Mouse (Mus musculus): ENCODE results near the gene Slc35e3.
A peak's percentile ranks its signal among the peaks of the same experiment; 100 is the strongest.

The Slc35e3 gene

GRCm38 (mm10) chr10:117746297-117746883 is at the start of gene Slc35e3:
TSS of gene Slc35e3 (minus strand) at chr10:117746365.
- peak; percentile 98 for DNase-seq (ENCODE audit: low spot score)

GRCm38 (mm10) chr10:117795206-117795605 is 49.0 kb upstream of the Slc35e3 start:
- DNase-seq (ENCODE audit: low spot score): peak; percentile 53

DNA sequence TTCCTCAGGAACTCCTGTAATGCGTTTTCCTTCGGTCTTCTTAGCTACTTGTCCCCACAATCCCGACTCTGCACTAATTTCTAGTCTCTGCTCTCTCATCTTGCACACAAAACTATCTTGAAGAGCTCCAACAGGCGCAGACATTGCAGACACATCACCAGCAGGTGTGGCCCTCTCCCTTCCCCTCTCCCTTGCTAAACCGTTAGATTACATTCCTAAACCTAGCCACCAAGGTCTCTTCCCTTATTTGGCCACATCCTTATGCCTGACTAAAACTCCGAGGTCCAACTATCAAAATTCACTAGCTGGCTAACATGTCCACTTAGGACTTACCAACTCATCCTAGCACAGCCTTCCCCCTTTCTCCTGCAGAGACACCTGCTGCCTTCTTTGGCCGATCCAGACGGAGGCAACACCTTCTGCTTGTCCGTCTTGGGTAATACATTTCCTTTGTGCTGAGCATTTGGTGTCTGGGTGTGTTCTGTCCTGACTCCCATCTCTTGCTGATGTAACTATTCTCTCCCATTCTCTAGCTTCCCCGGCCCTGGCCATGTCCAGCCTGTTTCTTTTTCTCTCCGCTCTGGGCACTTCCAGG is 47.4 kb upstream of the Slc35e3 start:
- DNase-seq (ENCODE audit: low spot score): peak; percentile 30

DNA sequence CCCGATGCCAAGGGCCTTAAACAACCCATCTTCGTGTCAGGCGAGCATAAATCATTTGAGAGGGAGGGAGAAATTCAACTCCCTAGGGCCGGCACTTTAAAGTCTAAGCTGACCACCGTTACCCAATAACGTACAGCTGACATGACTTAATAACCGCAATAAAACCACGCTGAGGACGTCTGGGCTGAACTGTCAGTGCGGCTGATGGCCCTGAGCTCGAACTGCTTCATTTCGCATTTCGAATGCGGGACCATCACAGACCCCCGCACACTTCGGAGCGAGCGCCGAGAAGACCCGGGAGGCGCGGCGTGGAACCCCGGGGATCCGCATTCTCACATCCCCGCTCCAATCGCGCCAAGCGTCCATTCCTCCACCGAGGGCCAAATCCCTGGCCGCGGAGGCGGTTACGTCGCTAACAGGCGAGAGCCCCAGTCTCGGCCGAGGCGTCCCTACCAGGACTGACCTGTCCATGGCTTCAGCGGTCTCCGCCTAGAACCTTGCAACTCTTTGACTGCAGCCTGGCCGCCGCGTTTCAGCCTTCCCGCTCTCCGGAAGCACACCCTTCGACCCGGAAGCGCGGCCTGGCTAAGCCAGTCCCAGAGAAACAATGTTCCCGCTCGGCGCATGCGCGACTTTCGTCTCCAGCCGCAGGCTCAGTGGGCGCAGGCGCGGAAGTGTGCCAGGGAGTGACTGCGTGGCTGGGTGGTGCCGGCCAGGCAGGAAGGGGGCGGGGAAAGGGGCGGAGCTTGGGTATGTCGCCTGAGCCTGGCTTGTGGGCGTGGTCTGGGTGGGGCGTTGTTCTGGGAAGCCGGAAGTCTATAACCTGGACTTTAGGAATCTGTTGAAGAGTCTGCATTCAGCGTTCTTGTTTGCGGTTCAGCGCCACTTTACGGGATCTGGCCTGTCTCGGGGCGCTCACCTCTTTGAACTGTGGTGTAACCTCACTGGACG is 46.3 kb upstream of the Slc35e3 start, which contains the start of gene Nup107:
Gene Nup107, minus strand, starts transcription at position 565 of the 951 bp plus-strand sequence.
- DNase-seq (ENCODE audit: low spot score): peak; percentile 100

GRCm38 (mm10) chr10:117791171-117791470 is 45.0 kb upstream of the Slc35e3 start:
- DNase-seq (ENCODE audit: low spot score): no peak

GRCm38 (mm10) chr10:117790421-117791170 is 44.4 kb upstream of the Slc35e3 start:
- no peak for DNase-seq (ENCODE audit: low spot score)

- no peak for DNase-seq (ENCODE audit: low spot score)
These were observed 43.8 kb upstream of the Slc35e3 start for GRCm38 (mm10) chr10:117790011-117790410.

GRCm38 (mm10) chr10:117784646-117785045 is 38.5 kb upstream of the Slc35e3 start:
- DNase-seq (ENCODE audit: low spot score): no peak

DNA sequence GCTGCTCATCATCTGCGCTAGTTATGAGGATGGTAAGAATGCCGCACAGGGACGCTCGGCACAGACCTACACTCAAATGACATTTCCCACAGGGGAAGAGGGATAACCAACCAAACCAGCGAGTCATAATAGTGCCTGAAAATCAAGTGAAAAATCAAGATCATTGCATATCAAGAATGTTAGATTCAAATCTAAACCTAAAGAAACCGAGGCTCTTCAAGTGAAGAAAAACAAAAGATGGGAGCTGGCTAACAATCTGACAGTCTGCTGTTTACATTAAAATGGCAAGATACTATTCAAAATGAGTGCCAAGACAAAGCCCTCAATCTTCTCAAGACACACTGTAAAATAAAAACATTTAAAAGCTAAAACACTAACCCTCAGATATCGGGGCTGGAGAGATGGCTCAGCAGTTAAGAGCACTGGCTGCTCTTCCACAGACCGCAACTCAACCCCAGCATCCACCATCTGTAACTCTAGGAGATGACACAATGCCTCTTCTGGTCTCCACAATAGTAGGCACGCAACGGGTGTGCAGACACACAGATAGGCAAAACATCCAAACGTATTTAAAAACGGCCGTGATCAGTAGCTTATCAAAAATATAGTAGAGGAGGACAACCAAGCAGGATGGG is 37.7 kb upstream of the Slc35e3 start:
- DNase-seq (ENCODE audit: low spot score): no peak

DNA sequence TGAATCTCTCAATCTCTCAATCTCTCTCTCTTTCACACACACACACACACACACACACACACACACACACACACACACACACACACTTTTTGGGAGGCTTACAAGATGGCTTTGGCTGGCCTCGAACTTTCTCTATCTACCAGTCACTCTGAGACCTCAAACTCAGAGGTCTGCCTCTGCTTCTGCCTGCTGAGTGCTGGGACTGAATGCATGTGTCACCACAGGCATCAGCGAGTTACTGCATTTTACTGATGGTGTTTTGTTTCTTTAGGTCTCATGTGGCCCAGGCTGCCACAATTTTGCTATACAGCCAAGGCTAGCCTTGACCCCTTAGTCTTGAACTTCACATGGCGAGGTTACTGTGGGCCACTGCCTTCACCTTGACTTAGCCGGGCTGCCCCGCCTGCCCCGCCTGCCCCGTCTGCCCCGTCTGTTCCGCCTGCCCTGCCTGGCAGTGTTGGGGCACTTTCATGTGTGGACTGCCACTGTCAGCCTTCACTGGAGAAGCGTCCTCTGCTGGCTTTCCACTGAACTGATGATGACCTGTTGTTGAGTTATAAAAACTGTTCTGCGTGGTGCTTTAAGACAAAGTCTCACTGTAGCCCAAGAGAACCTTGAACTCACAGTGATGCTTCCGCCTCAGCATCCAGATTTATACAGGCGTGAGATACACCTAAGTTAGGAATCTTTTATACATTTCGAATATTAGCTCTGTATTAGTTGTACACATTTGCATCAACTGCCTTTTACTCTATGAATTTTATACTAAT is 36.5 kb upstream of the Slc35e3 start:
- DNase-seq (ENCODE audit: low spot score): no peak

DNA sequence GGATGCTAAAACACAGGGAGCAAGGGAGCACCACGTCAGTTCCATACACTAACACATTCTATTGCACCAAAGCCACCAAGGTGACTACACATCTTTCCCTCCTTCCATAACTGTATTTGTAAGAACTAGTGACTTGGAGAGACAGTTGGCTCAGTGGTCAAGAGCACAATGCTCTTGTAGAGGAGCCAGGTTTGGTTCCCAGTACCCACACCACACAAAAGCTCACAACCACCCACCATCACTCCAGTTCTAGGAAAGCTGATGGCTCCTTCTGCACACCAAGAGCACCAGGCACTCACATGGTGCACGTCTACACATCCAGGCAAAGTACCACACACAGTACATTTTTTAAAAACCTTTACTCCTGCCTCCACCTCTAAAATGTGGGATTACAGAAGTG is 35.9 kb upstream of the Slc35e3 start:
- DNase-seq (ENCODE audit: low spot score): no peak

DNA sequence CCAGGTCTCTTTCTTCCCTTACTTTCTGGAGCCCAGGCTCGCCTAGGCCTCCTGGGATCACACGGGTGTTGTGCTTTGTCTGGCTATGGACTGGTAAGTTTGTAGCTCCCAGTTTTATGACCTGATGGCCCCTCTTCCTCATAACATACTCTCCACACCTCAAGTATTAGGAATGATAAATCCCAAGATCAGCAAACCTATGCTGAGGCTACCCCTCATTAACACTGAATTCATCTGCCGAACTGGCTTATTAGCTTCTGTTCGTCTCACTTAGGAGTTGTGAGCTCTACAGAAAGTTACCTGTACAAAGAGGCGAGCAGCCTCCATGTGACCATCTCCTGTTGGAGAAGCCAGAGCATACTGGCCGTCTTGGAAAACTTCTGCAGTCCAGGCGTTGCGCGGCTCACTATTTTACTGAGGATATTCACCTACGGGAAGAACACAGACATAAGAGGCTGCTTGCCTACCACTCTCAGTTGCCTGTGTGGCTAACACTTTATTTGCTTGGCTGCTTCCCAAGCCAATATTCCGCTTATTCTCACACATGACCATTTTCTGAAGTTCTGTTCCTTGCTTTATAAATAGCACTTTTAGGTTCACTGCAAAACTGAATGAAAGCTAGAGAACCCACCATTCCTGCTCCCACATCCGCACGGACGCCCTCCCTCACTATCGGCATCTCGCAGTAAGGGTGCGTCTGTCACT is 35.0 kb upstream of the Slc35e3 start:
- DNase-seq (ENCODE audit: low spot score): no peak

DNA sequence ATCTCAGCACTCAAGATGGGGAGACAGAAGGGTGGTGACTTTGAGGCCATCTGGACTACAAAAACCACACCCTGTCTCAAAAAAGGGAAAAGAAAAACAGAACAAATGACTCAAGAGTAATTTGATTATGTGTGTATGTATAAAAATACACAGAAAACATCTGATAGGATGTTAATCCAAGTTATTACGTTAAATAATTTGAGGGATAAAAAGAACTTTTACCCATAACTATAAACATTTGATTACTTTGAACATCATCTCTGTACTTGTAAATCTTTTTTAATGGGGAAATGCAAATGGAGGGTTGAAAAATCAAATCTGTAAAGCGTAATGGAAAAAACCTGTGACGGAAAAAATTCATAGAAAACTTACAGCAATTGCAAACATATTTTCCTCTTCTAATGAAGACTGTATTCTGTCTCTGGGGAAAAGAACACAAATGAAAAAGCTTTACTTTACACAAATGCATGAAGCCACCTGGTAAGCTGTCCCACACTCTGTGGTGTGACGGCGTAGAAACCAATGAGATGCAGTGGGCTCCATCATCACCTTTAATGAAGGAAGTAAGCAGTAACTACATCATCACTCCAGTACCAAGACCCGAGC is 34.2 kb upstream of the Slc35e3 start:
- no peak for DNase-seq (ENCODE audit: low spot score)

DNA sequence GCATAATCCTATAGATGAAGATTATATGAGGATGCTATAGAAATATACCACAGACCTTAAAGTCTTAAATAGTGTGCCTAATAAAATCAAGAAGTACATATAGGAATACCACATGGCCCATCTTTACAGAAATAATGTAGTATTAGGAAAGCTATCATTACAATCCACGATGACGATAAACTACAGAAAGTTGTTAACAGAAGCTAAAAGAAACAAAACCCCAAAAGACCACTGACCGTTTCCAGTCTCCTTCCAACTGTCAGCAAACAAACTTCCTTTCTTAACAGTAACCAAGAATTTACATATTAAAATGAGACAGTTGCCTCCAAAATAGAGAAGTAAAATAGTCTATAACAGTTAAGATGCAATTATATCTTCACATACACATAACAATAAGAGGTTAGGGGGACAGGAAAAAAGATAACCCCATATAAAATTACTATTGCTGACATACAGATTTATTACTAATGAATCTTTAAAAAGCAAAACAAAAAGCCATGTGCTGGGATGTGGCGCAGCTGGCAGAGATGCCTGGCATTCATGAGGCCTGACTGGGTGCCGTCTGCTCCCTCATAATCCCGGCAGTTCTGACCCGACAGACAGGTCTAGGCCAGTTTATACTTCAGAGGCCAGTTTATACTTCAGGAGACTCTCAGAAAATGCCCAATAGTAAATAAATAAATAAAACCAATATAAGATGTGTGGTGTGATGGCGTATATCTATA is 33.6 kb upstream of the Slc35e3 start:
- no peak for DNase-seq (ENCODE audit: low spot score)

DNA sequence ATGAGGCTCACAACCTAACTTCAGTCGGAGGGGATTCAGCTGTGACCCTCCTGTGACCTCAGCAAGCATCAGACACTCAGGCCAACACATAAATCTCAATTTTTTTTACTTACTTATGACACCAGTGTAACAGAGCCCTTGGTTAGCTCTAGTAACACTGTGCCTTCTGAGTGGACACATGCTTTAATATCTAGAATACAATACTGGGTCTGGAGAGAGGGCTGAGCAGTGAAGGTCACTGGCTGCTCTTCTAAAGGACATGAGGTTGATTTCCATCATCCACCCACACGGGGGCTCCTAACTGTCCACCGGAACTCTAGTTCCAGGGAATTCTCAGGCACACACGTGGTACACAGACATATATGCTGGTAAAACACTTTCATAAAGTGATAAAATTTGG is 32.8 kb upstream of the Slc35e3 start:
- no peak for DNase-seq (ENCODE audit: low spot score)

DNA sequence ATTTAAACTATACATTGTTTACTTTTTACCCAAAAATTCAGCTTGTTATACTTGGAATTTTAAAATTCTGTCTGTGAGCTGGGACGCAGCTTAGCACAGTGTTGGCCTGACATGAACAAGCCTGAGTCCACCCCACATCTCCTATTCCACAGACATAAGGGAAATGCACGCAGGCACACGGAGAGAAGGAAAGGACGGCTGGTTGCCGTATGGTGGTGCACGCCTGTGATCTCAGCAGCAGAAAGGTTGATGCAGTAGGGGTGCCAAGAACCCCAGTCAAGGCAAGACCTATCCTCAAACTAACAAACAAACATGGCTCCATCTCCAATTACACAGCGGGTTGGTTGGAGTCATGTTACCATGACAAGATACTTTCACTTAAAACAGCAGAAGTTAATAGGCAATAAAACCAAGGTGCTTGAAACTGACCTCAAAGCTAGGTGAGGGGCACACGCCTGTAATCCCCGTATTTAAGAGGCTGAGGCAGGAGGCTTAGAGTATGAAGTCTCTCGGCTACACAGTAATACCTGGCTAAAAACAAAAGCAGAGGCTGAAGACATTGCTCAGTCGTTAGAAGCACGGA is 32.3 kb upstream of the Slc35e3 start:
- no peak for DNase-seq (ENCODE audit: low spot score)

DNA sequence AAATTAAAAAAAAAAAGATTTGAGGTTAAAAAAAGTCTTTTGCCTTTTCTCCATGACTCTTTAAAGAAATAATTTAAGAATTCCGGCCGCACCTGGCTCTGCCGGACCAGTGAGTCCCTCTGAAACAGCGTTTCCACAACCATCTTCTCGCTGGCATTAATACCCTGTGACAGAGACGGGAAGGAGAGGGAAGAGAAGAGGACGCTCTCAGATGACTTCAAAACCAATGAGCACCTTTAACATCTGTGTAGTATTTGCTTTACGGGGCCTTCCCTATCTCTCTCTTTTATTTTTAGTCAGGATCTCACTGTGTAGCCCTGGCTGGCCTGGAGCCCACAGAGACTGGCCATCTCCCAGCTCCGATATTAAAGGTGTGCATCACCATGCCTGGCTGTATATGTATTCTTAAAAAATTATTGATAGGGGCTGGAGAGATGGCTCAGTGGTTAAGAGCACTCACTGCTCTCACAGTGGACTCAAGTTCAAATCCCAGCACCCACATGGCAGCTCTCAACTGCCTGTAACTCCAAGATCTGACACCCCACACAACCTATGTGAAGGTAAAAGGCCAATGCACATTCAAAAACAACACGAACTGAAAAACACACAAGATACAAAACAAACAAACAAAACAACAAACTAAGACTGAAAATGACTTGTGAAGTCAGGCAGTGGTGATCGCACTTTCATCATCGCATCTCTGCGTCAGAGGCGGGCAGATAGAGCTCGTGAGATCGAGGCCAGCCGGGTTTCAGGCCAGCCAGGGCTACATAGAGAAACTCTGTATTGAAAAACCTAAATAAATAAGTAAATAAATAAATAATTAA is 31.5 kb upstream of the Slc35e3 start:
- DNase-seq (ENCODE audit: low spot score): no peak

DNA sequence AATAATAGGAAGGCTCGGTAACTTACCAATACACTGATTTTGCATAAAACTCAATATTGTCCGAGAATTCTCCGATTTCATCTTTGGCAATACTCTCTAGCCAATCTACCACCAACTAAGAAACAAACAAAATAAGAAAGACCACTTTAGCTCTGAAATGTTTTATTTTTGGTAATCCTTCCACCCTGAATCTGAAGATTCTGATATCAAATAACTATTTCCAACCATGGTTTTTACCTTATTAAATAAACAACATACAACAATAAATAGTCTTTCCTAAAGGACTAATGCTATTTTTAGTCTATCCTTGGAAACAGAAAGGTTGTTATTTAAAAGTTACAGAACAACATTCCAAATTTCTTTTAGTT is 30.9 kb upstream of the Slc35e3 start:
- DNase-seq (ENCODE audit: low spot score): no peak
